Comparison of ENCODE assay signal across 8 mouse cellular contexts in genomic region chr6:52270494-52271480, GRCm38 (mm10). TPM values are rescaled to one million over a fixed set of nuclear protein-coding genes. Genes with fewer than 3 reads are reported as not detected.
DNase-seq lines count a peak whose midpoint lies in the region.

No protein-coding gene starts in this region.

- peak; percentile 42 to 87 for DNase-seq in adrenal gland, adult (ENCODE audit: inconsistent age in 2 of 2, low spot score in 1 of 2)
- no peak for DNase-seq in adrenal gland, adult 8-10 months
- DNase-seq in A20 (ENCODE audit: low read depth, low spot score) = peak; percentile 68
- peak; percentile 43 for DNase-seq in cerebellum, adult 8-10 months
- DNase-seq in heart, adult 8-10 months (ENCODE audit: low spot score) = peak; percentile 52
- peak; percentile 80 for DNase-seq in kidney, postnatal 10 days
- DNase-seq in lung, postnatal 14 days = peak; percentile 80
- peak; percentile 64 for DNase-seq in right cerebral cortex, postnatal 14 days

RNA-seq across cellular contexts. Expression of gene Hoxa13, which starts 10.1 kb away (rescaled TPM):
- total RNA-seq in adrenal gland, adult 8-10 months (2022) = not detected
- not detected for total RNA-seq in heart, adult 8-10 months (2022)

RNA-seq across cellular contexts. Expression of gene Hoxa11, which starts 25.2 kb away (rescaled TPM):
- total RNA-seq in adrenal gland, adult 8-10 months (2022) = not detected
- not detected for total RNA-seq in heart, adult 8-10 months (2022)

RNA-seq across cellular contexts. Expression of gene Hoxa10, which starts 30.1 kb away (rescaled TPM):
- under 1 TPM in 2 of 4 experiments, not detected in 2; 0.15 to 0.16 TPM for total RNA-seq in adrenal gland, adult 8-10 months (2022)
- not detected for total RNA-seq in heart, adult 8-10 months (2022)

RNA-seq across cellular contexts. Expression of gene Hoxa9, which starts 39.9 kb away (rescaled TPM):
- total RNA-seq in adrenal gland, adult 8-10 months (2022) = under 1 TPM in 3 of 4 experiments, not detected in 1; 0.27 to 0.56 (median 0.55) TPM
- not detected for total RNA-seq in heart, adult 8-10 months (2022)

RNA-seq across cellular contexts. Expression of gene Evx1, which starts 42.5 kb away (rescaled TPM):
- total RNA-seq in adrenal gland, adult 8-10 months (2022) = not detected
- total RNA-seq in heart, adult 8-10 months (2022) = not detected
